Mouse (Mus musculus) liver, postnatal 0 days (tissue): ENCODE measurements at regions not wholly inside any gene's neighbourhood (a gene's known extent, or its start where the extent isn't known, plus 50 kb on each side); places are given as distances from the start of the nearest gene placed in this dataset.

Experiments
- ATAC-seq: fragments of 200-750 bp; cut with Nextera tagmentation; 2 replicates; pipeline ENCODE4 v1.8.0; 2017; ENCODE audit warnings: mild to moderate bottlenecking, moderate library complexity
- DNase-seq: peaks from one replicate; pipeline ENCODE4 v3.0.0-alpha.2; 2016
- H3K27ac ChIP-seq: fragments of 300-500 bp; sonication (generic); 2 replicates; pipeline ENCODE4 v1.5.1; 2014; ENCODE audit warnings: antibody characterized with exemption, moderate library complexity, mild to moderate bottlenecking, low read depth
- H3K27me3 ChIP-seq: fragments of 300-500 bp; sonication (generic); 2 replicates; pipeline ENCODE4 v1.6.1; 2014; ENCODE audit warnings: low read length, control low read depth, mixed read lengths; ENCODE audit not compliant: insufficient read depth
- H3K36me3 ChIP-seq: fragments of 300-500 bp; sonication (generic); replicated peaks from 2 replicates; pipeline ENCODE4 v1.6.1; 2014; ENCODE audit warnings: mild to moderate bottlenecking, control low read depth, low read length, moderate library complexity, mixed read lengths; ENCODE audit not compliant: insufficient read depth
- H3K4me1 ChIP-seq: fragments of 300-500 bp; sonication (generic); 2 replicates; pipeline ENCODE4 v1.6.1; 2014; ENCODE audit warnings: antibody characterized with exemption, mild to moderate bottlenecking, control low read depth; ENCODE audit not compliant: insufficient read depth
- H3K4me2 ChIP-seq: fragments of 300-500 bp; sonication (generic); 2 replicates; pipeline ENCODE4 v1.6.1; 2014; ENCODE audit warnings: low read depth, mild to moderate bottlenecking, low read length, moderate library complexity, mixed read lengths
- H3K4me3 ChIP-seq: fragments of 300-500 bp; sonication (generic); 2 replicates; pipeline ENCODE4 v1.5.1; 2014; ENCODE audit warnings: low read depth, low read length
- H3K9ac ChIP-seq: fragments of 300-500 bp; sonication (generic); replicated peaks from 2 replicates; pipeline ENCODE4 v1.6.1; 2014; ENCODE audit warnings: mild to moderate bottlenecking, moderate library complexity
- H3K9me3 ChIP-seq: fragments of 300-500 bp; sonication (generic); 2 replicates; pipeline ENCODE4 v1.6.1; 2016; ENCODE audit warnings: mild to moderate bottlenecking, control low read depth, low read length, mixed read lengths
- CTCF ChIP-seq: sonication (generic); IDR thresholded peaks from 2 replicates; pipeline ENCODE4 v1.5.1; 2016; ENCODE audit warnings: antibody characterized with exemption, low read depth
- EP300 ChIP-seq: IDR thresholded peaks from 2 replicates; pipeline ENCODE4 v1.6.1; 2016; ENCODE audit warnings: antibody characterized with exemption, low read depth, mild to moderate bottlenecking
- WGBS: fragments of 180-500 bp; shearing (Covaris S2); extraction: QIAGEN DNeasy Blood & Tissue Kit; methylation state at CpG from one replicate; pipeline ENCODE4 v1.1.7; 2014; ENCODE audit not compliant: insufficient replicate concordance; 5-methylcytosine and 5-hydroxymethylcytosine counted together

- no peak for TF ChIP-seq EP300
- TF ChIP-seq CTCF, result peak; percentile 37
- DNase-seq (no peak), ATAC-seq (no peak)
- Histone ChIP-seq H3K27me3 (no peaks in the 10 kb centered on the region), H3K4me2 (no peak overlapping the region), H3K4me1 (no peaks in the 10 kb centered on the region), H3K27ac (no peak overlapping the region), H3K9me3 (no peaks in the 10 kb centered on the region), H3K9ac (no peak overlapping the region), H3K4me3 (no peak overlapping the region), H3K36me3 (no peaks in the 10 kb centered on the region)
- WGBS, result 71% methylated on average over 8 of the region's 8 CpGs
These were observed 240.3 kb downstream of the Ttll7 start for GRCm38 (mm10) chr3:147092188-147093075.

DNA sequence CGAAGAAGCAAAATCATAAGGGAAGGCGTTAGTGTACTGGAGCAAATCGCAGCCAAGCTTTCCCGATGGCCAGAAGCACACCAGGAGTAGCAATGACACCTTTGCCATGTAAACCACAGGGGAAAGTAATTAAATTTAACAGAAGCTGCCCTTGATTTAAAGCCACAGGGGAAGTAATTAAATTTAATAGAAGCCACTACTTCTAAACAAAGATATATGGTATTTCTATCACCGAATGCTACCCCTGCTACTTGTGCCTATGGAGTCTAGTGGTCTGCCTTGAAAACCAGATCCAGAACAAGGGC, 240.9 kb downstream of the Ttll7 start:
- no peak overlapping the region for H3K27ac ChIP-seq
- H3K4me1 ChIP-seq, result no peaks in the 10 kb centered on the region
- H3K9me3 ChIP-seq, result no peaks in the 10 kb centered on the region
- no peak overlapping the region for H3K4me2 ChIP-seq
- 89% methylated on average over 5 of the region's 5 CpGs for WGBS
- no peak for DNase-seq
- no peaks in the 10 kb centered on the region for H3K36me3 ChIP-seq
- ATAC-seq, result no peak
- H3K27me3 ChIP-seq, result no peaks in the 10 kb centered on the region
- no peak overlapping the region for H3K4me3 ChIP-seq
- H3K9ac ChIP-seq, result no peak overlapping the region
- TF ChIP-seq CTCF, result no peak
- TF ChIP-seq EP300, result no peak

DNA sequence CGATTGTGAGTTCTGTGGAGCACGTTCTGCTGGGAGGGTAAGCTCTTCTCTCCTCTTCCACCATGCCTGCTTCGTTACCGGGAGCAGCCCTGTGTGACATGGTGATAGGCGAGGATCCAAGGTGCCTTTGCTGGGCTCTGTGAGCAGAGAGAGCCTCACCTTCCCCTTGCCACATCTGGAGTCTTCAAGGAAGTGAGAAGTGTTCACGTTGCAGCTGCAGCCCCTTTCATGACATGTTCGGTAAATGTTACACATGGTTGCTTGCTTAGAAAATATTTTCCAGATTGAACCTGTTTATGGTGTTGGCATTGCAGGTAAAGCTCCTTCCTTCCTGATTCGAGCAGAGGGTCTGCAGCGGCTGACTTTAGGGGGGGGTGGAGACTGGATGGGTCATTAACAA, 244.0 kb downstream of the Ttll7 start:
- TF ChIP-seq EP300 (no peak), CTCF (no peak)
- DNase-seq, result no peak
- no peaks in the 10 kb centered on the region for H3K4me1 ChIP-seq
- H3K36me3 ChIP-seq, result no peaks in the 10 kb centered on the region
- no peak overlapping the region for H3K27ac ChIP-seq
- no peak overlapping the region for H3K4me2 ChIP-seq
- H3K9ac ChIP-seq, result no peak overlapping the region
- no peaks in the 10 kb centered on the region for H3K9me3 ChIP-seq
- peak; percentile 57 for ATAC-seq
- H3K27me3 ChIP-seq, result no peaks in the 10 kb centered on the region
- WGBS, result 51% methylated on average over 9 of the region's 9 CpGs
- H3K4me3 ChIP-seq, result no peak overlapping the region

GRCm38 (mm10) chr3:147098065-147098580, 246.0 kb downstream of the Ttll7 start:
- H3K9me3 ChIP-seq, result no peaks in the 10 kb centered on the region
- DNase-seq, result no peak
- no peaks in the 10 kb centered on the region for H3K27me3 ChIP-seq
- H3K27ac ChIP-seq, result no peak overlapping the region
- H3K4me3 ChIP-seq, result no peak overlapping the region
- H3K4me2 ChIP-seq, result no peak overlapping the region
- H3K4me1 ChIP-seq, result no peaks in the 10 kb centered on the region
- no peak overlapping the region for H3K9ac ChIP-seq
- peak; percentile 24 for ATAC-seq
- no peaks in the 10 kb centered on the region for H3K36me3 ChIP-seq
- 48% methylated on average over 15 of the region's 15 CpGs for whole genome bisulfite sequencing
- TF ChIP-seq EP300 (no peak), CTCF (no peak)

DNA sequence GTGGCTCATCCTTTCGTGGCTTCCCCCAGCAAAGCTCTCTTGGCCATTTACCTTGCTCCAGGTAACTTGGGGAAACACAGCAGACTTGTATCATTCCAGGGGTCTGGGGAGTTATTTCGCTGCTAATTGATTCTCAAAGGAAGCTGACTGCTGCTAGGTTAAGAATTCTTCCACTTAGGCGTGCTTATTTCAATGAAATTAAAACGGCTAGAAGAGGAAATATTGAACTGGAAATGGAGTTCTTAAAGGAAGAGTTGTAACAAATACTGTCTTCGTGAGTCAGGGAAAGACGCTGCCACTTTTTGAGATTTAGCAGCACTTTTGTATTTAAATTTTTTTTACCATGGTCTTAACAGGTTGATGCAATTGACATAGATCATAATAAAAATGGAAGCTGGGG, 246.4 kb downstream of the Ttll7 start:
- Histone ChIP-seq H3K4me2 (no peak overlapping the region), H3K27me3 (no peaks in the 10 kb centered on the region), H3K36me3 (no peaks in the 10 kb centered on the region), H3K9me3 (no peaks in the 10 kb centered on the region), H3K4me1 (no peaks in the 10 kb centered on the region), H3K9ac (no peak overlapping the region), H3K4me3 (no peak overlapping the region), H3K27ac (no peak overlapping the region)
- no peak for DNase-seq
- 44% methylated on average over 6 of the region's 6 CpGs for WGBS
- no peak for TF ChIP-seq EP300
- no peak for TF ChIP-seq CTCF
- ATAC-seq, result no peak

- Histone ChIP-seq H3K36me3 (no peaks in the 10 kb centered on the region), H3K9me3 (no peaks in the 10 kb centered on the region), H3K9ac (no peak overlapping the region), H3K4me1 (no peaks in the 10 kb centered on the region), H3K27me3 (no peaks in the 10 kb centered on the region), H3K27ac (no peak overlapping the region), H3K4me3 (no peak overlapping the region), H3K4me2 (no peak overlapping the region)
- DNase-seq, result no peak
- ATAC-seq, result no peak
- WGBS, result 39% methylated on average over 12 of the region's 12 CpGs
- TF ChIP-seq CTCF (no peak), EP300 (no peak)
These were observed 247.1 kb downstream of the Ttll7 start for GRCm38 (mm10) chr3:147099143-147099713.
